Mouse (Mus musculus): ENCODE measurements around the gene Plin4. TPM values are rescaled to one million over a fixed set of nuclear protein-coding genes. Genes with fewer than 3 reads are reported as not detected.

The Plin4 gene
- polyA plus RNA-seq, 1 experiment from 2014 or later, result 0.57 TPM

DNA sequence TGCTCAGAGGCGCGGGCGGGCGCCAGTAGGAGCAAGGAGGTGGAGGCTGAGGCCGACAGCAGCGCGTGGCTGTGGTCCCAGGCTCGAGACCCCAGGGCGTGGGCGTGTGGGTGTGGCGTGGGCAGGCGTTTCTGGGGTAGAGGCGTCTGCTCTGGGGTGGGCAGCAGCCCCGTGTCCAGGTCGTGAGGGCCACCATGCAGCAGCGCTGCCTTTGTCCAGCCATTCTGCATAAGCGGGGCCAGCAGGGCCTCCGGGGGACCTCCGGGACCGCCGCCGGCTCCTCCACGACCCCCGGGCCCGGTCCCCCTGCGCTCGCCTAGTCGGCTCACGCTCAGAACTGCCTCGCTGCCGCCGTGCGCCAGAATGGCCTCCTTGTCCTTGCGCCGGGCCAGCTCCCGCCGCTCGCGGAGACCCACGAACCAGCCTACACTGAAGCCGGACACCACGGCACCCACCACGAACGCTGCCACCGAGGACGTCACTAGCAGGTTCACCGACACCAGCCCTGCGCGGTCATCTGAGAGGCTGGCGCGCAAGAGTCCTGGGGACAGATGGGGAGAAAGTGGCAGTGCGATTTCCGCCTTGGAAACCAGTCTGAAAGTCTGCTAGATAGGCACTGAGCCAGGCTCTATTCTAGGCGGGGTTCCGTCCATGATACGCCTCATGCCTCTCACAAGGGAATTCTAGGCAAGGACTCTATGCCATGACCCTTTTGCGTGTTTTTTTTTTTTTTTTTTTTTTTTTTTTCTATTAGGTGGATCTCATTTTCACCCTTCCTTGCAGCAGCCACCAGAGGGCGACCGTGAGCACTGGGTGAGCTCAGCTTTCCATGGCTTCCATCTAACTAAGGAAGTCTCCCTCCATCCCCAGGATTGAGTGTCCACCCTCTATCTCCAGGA is 15.0 kb upstream of the Plin4 start:
- 9% methylated on average over 59 of the region's 59 CpGs for WGBS
- peaks cover 7% of the 10 kb centered on the region; the same call in 1 of the 2 replicates for H3K9me3 ChIP-seq (replicated peaks)
- H3K27ac ChIP-seq, result no peak overlapping the region
- H3K27me3 ChIP-seq, result peaks cover 61% of the 10 kb centered on the region
- peaks cover 22% of the 10 kb centered on the region for H3K4me1 ChIP-seq (replicated peaks)
- H3K9ac ChIP-seq, result peak overlapping the region; percentile 57
- H3K36me3 ChIP-seq, result no peaks in the 10 kb centered on the region
- ATAC-seq (replicated peaks; ENCODE audit: insufficient number of reproducible peaks, insufficient read depth, low FRiP score, low read depth), result no peak
- peak overlapping the region; percentile 89 for H3K4me2 ChIP-seq
- peak overlapping the region; percentile 50 for H3K4me3 ChIP-seq

DNA sequence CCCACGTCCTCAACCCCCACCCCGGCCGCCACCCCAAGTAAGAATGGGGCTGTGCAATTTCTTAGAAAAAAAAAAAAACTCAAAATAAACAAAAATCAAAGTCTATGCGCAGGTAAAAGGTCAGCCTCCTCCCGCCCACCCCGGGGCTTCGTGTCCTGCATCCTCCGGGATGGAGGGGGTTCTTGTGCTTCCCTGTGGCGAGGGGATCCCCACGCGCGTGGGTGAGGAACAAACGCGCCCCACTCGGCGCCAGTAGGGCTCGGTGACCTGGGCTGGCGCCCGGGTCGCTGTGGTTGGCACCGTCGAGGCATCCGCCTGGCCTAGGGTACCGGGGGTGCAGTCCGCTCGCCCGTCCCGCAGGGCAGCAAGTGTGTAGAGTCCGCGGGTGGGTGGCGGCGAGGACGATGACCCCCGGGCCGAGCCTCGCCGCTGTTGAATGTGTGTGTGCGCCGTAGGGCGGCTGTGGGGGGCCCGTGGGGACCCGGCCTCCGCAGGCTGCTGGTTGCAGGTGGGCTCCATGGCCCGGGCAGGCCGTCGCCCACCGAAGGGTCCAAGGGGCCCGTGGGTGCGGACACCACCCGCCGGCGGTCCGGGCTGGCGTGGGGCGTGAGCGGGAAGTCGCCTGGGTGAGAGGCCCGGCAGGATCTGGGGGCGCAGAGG is 14.2 kb upstream of the Plin4 start:
- Histone ChIP-seq H3K27me3 (peaks cover 66% of the 10 kb centered on the region), H3K9me3 (replicated peaks) (peaks cover 7% of the 10 kb centered on the region; the same call in 1 of the 2 replicates), H3K9ac (peak overlapping the region; percentile 57), H3K4me3 (peak overlapping the region; percentile 50), H3K36me3 (no peaks in the 10 kb centered on the region), H3K4me1 (replicated peaks) (peaks cover 25% of the 10 kb centered on the region), H3K27ac (no peak overlapping the region), H3K4me2 (peak overlapping the region; percentile 89)
- no peak for ATAC-seq (replicated peaks; ENCODE audit: insufficient number of reproducible peaks, insufficient read depth, low FRiP score, low read depth)
- WGBS, result 37% methylated on average over 59 of the region's 59 CpGs

DNA sequence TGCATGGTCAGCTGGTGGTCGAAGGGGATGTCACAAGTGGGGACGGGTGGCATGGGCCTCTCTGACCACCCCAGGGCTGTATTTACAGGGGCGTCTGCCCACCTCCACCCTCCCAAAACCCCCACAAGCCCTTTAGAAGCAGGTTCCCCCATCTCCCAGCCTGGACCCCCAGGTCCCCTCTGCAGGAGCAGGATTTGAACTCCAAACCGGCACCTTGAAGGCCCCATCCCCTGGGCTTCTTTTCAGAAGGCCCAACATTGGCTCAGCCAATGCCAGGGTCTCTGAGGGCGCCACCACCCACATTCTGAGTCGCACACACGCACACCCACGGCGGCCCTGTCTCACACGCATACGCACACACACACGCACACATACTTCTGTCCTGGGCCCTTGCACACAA is 13.6 kb upstream of the Plin4 start:
- H3K4me3 ChIP-seq, result no peak overlapping the region
- H3K4me1 ChIP-seq (replicated peaks), result peaks cover 25% of the 10 kb centered on the region
- H3K27ac ChIP-seq, result no peak overlapping the region
- H3K9me3 ChIP-seq (replicated peaks), result peaks cover 7% of the 10 kb centered on the region; the same call in 1 of the 2 replicates
- ATAC-seq (replicated peaks; ENCODE audit: insufficient number of reproducible peaks, insufficient read depth, low FRiP score, low read depth), result no peak
- H3K36me3 ChIP-seq, result no peaks in the 10 kb centered on the region
- H3K4me2 ChIP-seq, result no peak overlapping the region
- H3K9ac ChIP-seq, result no peak overlapping the region
- 87% methylated on average over 12 of the region's 12 CpGs for WGBS
- peaks cover 72% of the 10 kb centered on the region for H3K27me3 ChIP-seq

DNA sequence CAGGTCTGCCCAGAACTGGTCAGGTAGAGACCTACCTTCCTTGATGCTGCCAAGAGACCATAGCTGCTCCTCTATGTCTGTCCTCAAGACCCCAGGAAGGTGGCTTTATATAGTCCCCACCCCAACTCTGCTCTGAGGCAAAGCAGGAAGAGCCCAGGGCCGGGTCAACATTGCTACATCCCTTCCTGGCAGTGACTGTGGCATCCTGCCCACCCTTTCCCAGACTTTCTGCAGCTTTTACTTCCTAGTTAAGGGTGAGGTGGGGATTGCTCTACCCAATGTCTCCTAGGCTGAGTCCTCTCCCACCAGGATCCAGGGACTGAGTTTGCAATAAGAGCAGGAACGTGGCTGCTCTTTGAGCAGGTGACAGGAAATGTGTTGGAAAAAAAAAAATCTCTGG is 12.2 kb upstream of the Plin4 start, which contains the start of gene Lrg1:
Lrg1 (minus strand) TSS at position 176 of the 400 bp plus-strand sequence.
- Histone ChIP-seq H3K27me3 (peaks cover 78% of the 10 kb centered on the region), H3K4me3 (peak within 1 kb of the TSS; percentile 40; the same call in 1 of the 2 replicates), H3K4me2 (peak within 1 kb of the TSS; percentile 64), H3K9me3 (replicated peaks) (peaks cover 7% of the 10 kb centered on the region; the same call in 1 of the 2 replicates), H3K9ac (no peak within 1 kb of the TSS), H3K27ac (no peak within 1 kb of the TSS), H3K36me3 (no peaks in the 10 kb centered on the region), H3K4me1 (replicated peaks) (peaks cover 32% of the 10 kb centered on the region)
- 49% methylated on average over 2 of the region's 2 CpGs for WGBS
- ATAC-seq (replicated peaks; ENCODE audit: insufficient number of reproducible peaks, insufficient read depth, low FRiP score, low read depth), result no peak

DNA sequence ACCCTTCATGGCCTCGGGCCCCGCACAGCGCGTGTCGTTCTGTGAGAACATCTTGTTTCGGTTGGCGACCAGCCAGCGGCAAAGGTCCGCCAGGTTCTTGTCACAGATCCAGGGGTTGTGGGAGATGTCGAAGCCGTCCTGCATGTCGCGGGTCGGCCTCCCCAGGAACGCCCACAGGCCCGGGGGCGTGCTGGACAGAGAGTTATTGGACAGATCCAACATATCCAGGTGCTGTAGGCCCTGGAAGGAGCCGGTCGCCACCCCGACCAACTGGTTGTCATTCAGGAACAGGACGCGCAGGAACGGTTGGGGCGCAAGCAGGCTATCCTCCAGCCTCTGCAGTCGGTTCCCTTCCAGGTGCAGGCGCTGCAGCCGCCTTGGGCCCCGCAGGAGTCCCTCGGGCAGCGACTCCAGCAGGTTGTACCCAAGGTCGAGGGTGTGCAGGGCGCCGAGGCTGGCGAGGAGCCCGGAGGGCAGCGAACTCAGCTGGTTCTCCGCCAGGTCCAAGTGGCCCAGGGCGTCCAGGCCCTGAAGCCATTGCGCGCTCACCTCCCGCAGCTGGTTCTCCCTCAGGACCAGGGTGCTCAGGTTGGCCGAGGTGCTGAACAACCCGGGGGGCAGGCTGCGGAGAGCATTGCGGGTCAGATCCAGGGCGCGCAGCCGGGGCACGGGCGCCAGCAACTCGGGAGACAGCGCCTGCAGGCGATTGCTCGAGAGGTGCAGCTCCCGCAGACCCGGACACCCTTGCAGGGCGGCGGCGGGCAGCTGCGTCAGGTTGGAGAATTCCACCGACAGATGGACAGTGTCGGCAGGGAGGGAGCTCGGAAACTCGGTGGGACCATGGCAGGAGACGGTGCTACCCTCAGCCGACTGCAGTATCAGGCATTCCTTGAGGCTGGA is 10.6 kb upstream of the Plin4 start:
- Histone ChIP-seq H3K4me3 (peak overlapping the region; percentile 40), H3K27me3 (peaks cover 81% of the 10 kb centered on the region), H3K36me3 (no peaks in the 10 kb centered on the region), H3K9ac (peak overlapping the region; percentile 26), H3K4me1 (replicated peaks) (peaks cover 32% of the 10 kb centered on the region), H3K27ac (no peak overlapping the region), H3K4me2 (peak overlapping the region; percentile 64), H3K9me3 (replicated peaks) (peaks cover 7% of the 10 kb centered on the region; the same call in 1 of the 2 replicates)
- ATAC-seq (replicated peaks; ENCODE audit: insufficient number of reproducible peaks, insufficient read depth, low FRiP score, low read depth), result peak; percentile 42; the same call in 1 of the 2 replicates
- WGBS, result 3% methylated on average over 66 of the region's 66 CpGs

DNA sequence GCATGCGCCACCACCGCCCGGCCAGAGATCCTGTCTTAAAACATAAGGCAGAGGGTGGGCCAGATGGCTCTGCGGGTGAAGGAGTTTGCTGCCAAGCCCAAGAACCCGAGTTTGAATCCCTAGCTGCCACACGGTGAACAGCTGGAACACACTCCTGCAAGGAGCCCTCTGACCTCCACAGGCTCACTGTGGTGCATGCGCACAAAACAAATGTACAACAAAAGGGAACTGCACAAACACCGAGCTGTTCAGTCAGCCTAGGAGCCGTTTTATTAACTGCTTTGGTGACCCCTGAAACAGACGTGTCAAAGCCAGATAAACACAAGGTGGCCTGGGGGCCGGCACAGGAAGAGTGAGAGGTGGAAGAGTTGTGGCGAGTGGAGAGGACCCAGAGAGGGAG is 9.8 kb upstream of the Plin4 start:
- Histone ChIP-seq H3K36me3 (no peaks in the 10 kb centered on the region), H3K4me3 (peak overlapping the region; percentile 40), H3K9ac (no peak overlapping the region), H3K27ac (no peak overlapping the region), H3K9me3 (replicated peaks) (peaks cover 7% of the 10 kb centered on the region; the same call in 1 of the 2 replicates), H3K4me2 (peak overlapping the region; percentile 64), H3K4me1 (replicated peaks) (peaks cover 29% of the 10 kb centered on the region), H3K27me3 (peaks cover 78% of the 10 kb centered on the region)
- no peak for ATAC-seq (replicated peaks; ENCODE audit: insufficient number of reproducible peaks, insufficient read depth, low FRiP score, low read depth)
- 34% methylated on average over 12 of the region's 12 CpGs for WGBS

DNA sequence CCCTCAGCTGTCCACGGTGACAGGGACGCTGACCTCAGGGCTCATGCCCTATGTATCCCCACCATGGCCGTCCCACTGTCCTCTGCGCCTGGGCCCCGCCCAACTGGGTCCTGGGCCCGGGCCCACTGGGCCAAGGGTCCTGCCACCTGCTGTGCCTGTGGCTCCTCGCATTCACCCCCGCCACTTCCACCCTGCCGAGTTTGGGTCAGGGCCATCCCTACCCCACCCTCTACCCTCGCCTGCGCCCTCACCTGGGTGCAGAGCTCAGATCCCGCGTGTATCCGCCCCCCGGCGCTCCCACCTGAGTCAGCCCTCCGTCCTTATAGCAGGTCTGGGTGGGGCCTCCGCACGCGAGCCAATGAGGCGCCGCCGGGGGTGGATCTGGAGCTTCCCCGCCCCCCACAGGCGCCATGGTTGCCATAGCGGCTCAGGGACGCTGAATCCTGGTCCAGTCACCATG is 7.7 kb upstream of the Plin4 start, which contains the start of gene Plin5:
Plin5 (minus strand) TSS at position 346 of the 460 bp plus-strand sequence.
- H3K9me3 ChIP-seq (replicated peaks), result peaks cover 2% of the 10 kb centered on the region; the same call in 1 of the 2 replicates
- peak within 1 kb of the TSS; percentile 73 for H3K4me2 ChIP-seq
- no peaks in the 10 kb centered on the region for H3K36me3 ChIP-seq
- 3% methylated on average over 27 of the region's 27 CpGs for WGBS
- no peak within 1 kb of the TSS for H3K27ac ChIP-seq
- H3K4me3 ChIP-seq, result peak within 1 kb of the TSS; percentile 44
- H3K9ac ChIP-seq, result peak within 1 kb of the TSS; percentile 44; the same call in 1 of the 2 replicates
- ATAC-seq (replicated peaks; ENCODE audit: insufficient number of reproducible peaks, insufficient read depth, low FRiP score, low read depth), result peak; percentile 40; the same call in 1 of the 2 replicates
- peaks cover 22% of the 10 kb centered on the region for H3K4me1 ChIP-seq (replicated peaks)
- peaks cover 57% of the 10 kb centered on the region for H3K27me3 ChIP-seq

DNA sequence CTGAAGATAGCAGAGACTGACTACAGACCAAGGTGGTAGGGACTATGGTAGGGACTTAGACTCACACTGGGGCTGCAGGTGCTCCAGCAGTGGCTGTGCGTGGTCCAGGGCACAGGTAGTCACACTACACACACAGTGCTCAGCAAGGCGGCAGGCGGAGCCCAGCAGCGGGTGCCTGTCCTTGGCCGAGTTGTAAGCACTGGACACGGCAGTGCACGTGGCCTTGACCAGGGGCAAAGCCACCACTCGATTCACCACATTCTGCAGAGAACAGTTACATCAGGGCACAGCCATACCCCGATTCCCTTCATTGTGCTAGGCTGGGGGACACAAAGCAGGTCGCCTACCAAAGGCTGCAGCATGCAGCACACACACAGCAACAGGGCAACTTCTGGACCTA is 6.6 kb upstream of the Plin4 start:
- Histone ChIP-seq H3K4me2 (no peak overlapping the region), H3K4me1 (replicated peaks) (peaks cover 22% of the 10 kb centered on the region), H3K36me3 (no peaks in the 10 kb centered on the region), H3K9ac (no peak overlapping the region), H3K9me3 (replicated peaks) (no peaks in the 10 kb centered on the region), H3K4me3 (no peak overlapping the region), H3K27me3 (peaks cover 46% of the 10 kb centered on the region), H3K27ac (no peak overlapping the region)
- WGBS, result 70% methylated on average over 10 of the region's 10 CpGs
- ATAC-seq (replicated peaks; ENCODE audit: insufficient number of reproducible peaks, insufficient read depth, low FRiP score, low read depth), result no peak

DNA sequence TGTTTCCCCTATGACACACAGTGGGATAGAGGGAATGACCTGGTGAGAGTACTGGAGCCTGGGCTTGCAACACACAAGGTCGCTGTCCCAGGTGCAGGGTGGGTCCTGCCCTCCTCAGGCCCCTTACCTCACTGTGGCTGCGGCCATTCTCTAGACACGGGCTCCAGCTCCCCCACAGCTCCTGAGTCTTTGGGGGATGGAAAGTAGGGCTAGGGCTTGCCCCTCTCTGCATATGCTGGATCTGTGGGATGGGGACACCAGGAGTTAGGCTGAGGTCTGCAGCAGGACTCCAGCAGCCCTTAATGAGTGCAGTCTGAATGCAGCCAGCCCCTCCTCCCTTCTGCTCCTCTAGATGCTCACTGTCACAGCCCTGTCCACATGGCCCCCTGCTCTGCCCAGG is 3.1 kb upstream of the Plin4 start:
- H3K36me3 ChIP-seq, result no peaks in the 10 kb centered on the region
- H3K4me2 ChIP-seq, result no peak overlapping the region
- H3K27me3 ChIP-seq, result peaks cover 19% of the 10 kb centered on the region
- H3K4me3 ChIP-seq, result no peak overlapping the region
- 71% methylated on average over 3 of the region's 3 CpGs for WGBS
- ATAC-seq (replicated peaks; ENCODE audit: insufficient number of reproducible peaks, insufficient read depth, low FRiP score, low read depth), result no peak
- H3K9me3 ChIP-seq (replicated peaks), result no peaks in the 10 kb centered on the region
- no peak overlapping the region for H3K9ac ChIP-seq
- H3K27ac ChIP-seq, result no peak overlapping the region
- peaks cover 27% of the 10 kb centered on the region for H3K4me1 ChIP-seq (replicated peaks)

DNA sequence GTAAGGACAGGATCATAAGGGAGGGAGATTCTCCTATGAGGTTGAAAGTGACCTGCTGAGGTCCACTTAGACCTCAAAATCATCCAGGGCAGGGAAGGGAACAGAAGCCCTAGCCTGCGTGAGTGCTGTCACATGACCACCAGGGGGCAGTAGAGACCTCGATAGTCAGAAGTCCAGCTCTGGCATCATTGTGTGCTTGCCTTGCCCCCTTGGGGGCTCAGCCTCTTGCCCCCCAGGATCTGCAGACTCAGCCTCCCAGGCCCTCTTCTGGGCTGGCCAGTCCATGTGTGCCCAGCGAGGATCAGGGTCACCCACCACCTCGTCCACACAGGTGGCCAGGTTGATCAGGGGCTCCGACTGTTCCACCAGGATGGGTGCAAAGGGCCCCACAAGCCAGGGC is 2.3 kb upstream of the Plin4 start:
- H3K9me3 ChIP-seq (replicated peaks), result no peaks in the 10 kb centered on the region
- no peak for ATAC-seq (replicated peaks; ENCODE audit: insufficient number of reproducible peaks, insufficient read depth, low FRiP score, low read depth)
- H3K4me3 ChIP-seq, result no peak overlapping the region
- peaks cover 12% of the 10 kb centered on the region; the same call in 1 of the 2 replicates for H3K27me3 ChIP-seq
- H3K36me3 ChIP-seq, result no peaks in the 10 kb centered on the region
- no peak overlapping the region for H3K27ac ChIP-seq
- peaks cover 20% of the 10 kb centered on the region for H3K4me1 ChIP-seq (replicated peaks)
- no peak overlapping the region for H3K9ac ChIP-seq
- H3K4me2 ChIP-seq, result no peak overlapping the region
- 44% methylated on average over 5 of the region's 5 CpGs for WGBS

Measured in heart, embryonic 15.5 days (tissue).